Mouse (Mus musculus) kidney, adult 9 months (tissue): ENCODE measurements around the gene Ndufa10.
"Not testable (repeated sequence)": the region's sequence is repeated elsewhere in the genome, so short reads cannot be mapped to it uniquely, and the experiment has no call there.

Experiments
- DNase-seq: peaks from one replicate; pipeline ENCODE4 v3.0.0; 2022

The Ndufa10 gene

GRCm38 (mm10) chr1:92473165-92474041, at the start of gene Ndufa10:
Gene Ndufa10, minus strand, starts transcription at chr1:92473860.
- DNase-seq: peak; percentile 94

GRCm38 (mm10) chr1:92521376-92521775, 47.7 kb upstream of the Ndufa10 start:
- peak; percentile 6 for DNase-seq

- no peak for DNase-seq
These were observed 45.4 kb upstream of the Ndufa10 start for GRCm38 (mm10) chr1:92519046-92519445.

- no peak for DNase-seq
These were observed 44.9 kb upstream of the Ndufa10 start, which contains the start of gene Olfr1414 for GRCm38 (mm10) chr1:92518561-92518960. Gene Olfr1414, minus strand, starts transcription at chr1:92518661.

GRCm38 (mm10) chr1:92515390-92515789, 41.7 kb upstream of the Ndufa10 start:
- no peak for DNase-seq

GRCm38 (mm10) chr1:92511646-92512045, 38.0 kb upstream of the Ndufa10 start:
- not testable (repeated sequence) for DNase-seq

- DNase-seq: no peak
These were observed 22.3 kb upstream of the Ndufa10 start, which contains the start of gene Olfr1415 for GRCm38 (mm10) chr1:92496001-92496400. Gene Olfr1415, minus strand, starts transcription at chr1:92496101.

- DNase-seq: no peak
These were observed 11.4 kb upstream of the Ndufa10 start, which contains the start of gene Olfr1416 for GRCm38 (mm10) chr1:92485013-92485412. Gene Olfr1416, minus strand, starts transcription at chr1:92485113.

GRCm38 (mm10) chr1:92474066-92474578, 462 bp upstream of the Ndufa10 start:
- no peak for DNase-seq

- DNase-seq: no peak
These were observed 4.8 kb downstream of the Ndufa10 start for GRCm38 (mm10) chr1:92468891-92469290.

- no peak for DNase-seq
These were observed 15.2 kb downstream of the Ndufa10 start for GRCm38 (mm10) chr1:92458416-92458815.

GRCm38 (mm10) chr1:92457758-92458157, 15.9 kb downstream of the Ndufa10 start:
- no peak for DNase-seq

GRCm38 (mm10) chr1:92453751-92454445, 19.8 kb downstream of the Ndufa10 start:
- peak; percentile 36 for DNase-seq

GRCm38 (mm10) chr1:92448293-92448692, 25.4 kb downstream of the Ndufa10 start:
- no peak for DNase-seq

GRCm38 (mm10) chr1:92441453-92442063, 32.1 kb downstream of the Ndufa10 start:
- DNase-seq: no peak

GRCm38 (mm10) chr1:92440066-92440750, 33.5 kb downstream of the Ndufa10 start:
- DNase-seq: no peak

- DNase-seq: peak; percentile 14
These were observed 35.9 kb downstream of the Ndufa10 start for GRCm38 (mm10) chr1:92437678-92438271.

GRCm38 (mm10) chr1:92436831-92437321, 36.8 kb downstream of the Ndufa10 start:
- DNase-seq: no peak

- DNase-seq: no peak
These were observed 38.7 kb downstream of the Ndufa10 start for GRCm38 (mm10) chr1:92434986-92435385.

- DNase-seq: no peak
These were observed 40.9 kb downstream of the Ndufa10 start for GRCm38 (mm10) chr1:92432791-92433190.

- DNase-seq: no peak
These were observed 41.6 kb downstream of the Ndufa10 start for GRCm38 (mm10) chr1:92432098-92432497.

GRCm38 (mm10) chr1:92431420-92431819, 42.2 kb downstream of the Ndufa10 start:
- no peak for DNase-seq
